Mouse (Mus musculus) embryo, embryonic 11 days (tissue): ENCODE measurements around the gene Hebp1.

Experiments
- DNase-seq: peaks from one replicate; pipeline ENCODE4 v3.0.0-alpha.2; 2015

The Hebp1 gene

DNA sequence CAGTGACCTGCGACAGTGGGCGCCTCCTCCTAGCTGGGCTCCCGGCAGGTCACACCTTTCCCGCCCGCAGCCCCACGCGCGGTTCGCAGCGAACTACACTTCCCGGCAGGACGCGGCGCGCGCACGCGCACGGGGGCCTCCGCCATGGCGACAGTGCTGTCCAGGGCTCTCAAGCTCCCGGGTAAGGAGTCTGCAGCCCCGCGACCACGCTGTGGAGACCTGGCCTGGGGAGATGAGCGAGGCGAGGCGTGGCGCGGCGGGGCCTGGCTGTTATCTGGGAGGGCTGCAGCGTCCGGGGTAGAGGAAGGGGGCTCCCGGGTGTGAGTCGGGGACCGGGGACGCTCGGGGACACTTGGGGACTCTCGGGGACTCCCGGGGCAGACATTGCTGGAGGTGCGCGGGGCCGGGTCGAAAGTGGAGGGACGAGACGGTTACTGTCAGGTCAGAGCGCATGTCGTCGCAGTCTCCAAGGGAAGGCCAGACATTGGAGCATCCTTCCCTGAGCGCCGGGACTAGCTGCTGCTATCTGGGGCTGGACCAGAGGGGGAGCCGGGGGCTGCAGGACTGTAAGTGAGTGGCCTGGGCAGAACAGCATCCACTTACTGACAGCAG, at the start of gene Hebp1, which contains the start of gene Fam234b:
TSS of gene Hebp1 (minus strand) at position 102 of the 612 bp plus-strand sequence.
TSS of gene Fam234b (plus strand) at position 57 of the 612 bp plus-strand sequence.
- DNase-seq, result peak; percentile 89

DNA sequence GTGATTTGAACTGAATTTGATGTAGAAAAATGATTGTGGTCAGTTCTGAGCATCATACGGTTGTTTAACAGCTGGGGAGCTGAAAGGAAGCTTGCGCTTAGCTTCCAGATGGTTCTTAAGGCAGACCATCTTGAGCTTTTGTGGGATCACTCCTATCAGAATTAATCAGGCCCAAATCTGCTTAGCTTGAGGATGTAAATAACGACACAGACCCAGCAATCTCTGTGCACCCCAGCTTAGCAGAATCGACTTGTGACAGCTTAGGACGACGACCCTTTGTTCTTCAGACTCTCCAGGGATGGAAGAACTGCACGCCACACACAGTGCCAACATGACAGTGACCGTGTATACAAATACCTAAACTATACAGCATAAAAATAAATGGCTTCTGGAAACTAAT, 47.8 kb upstream of the Hebp1 start:
- no peak for DNase-seq

DNA sequence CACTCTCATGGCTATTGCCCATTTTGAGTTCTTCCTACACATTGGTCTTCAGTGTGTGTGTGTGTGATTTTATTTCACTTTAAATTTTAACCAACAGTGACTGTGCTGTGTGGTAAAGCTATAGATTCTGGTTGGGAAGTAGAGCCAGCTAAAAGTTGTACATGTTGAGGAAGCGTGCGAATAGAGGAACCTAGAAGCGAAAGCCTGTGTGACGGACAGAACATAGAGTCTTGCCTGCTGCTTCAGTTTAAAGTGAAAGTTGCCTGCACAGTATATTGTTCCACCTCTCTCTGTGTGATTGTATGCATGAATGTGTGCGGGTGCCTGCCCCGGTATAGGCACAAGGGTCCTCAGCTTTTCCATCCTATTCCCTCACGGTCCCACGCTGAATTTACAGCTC, 42.5 kb upstream of the Hebp1 start:
- no peak for DNase-seq

GRCm38 (mm10) chr6:135238211-135238610, 40.4 kb upstream of the Hebp1 start:
- DNase-seq, result no peak

- no peak for DNase-seq
Measured at GRCm38 (mm10) chr6:135237326-135237725, 39.5 kb upstream of the Hebp1 start.

DNA sequence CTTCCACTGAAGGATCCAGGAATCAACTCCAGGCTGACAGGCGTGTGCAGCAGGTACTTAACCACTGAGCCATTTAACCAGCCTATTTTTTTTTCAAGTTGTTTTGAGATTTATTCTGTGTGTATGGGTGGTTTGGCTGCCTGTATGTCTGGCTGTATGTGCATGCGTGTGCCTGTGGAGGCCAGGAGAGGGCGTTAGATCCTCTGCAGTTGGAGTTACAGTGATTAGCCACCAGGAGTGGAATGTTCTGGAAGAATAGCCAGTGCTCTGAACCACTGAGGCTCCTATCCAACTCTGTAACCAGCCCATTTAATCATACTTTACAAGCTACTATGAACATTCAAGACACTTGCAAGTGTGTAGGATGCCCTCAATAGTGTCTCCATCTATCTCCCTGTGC, 38.8 kb upstream of the Hebp1 start:
- DNase-seq, result no peak

DNA sequence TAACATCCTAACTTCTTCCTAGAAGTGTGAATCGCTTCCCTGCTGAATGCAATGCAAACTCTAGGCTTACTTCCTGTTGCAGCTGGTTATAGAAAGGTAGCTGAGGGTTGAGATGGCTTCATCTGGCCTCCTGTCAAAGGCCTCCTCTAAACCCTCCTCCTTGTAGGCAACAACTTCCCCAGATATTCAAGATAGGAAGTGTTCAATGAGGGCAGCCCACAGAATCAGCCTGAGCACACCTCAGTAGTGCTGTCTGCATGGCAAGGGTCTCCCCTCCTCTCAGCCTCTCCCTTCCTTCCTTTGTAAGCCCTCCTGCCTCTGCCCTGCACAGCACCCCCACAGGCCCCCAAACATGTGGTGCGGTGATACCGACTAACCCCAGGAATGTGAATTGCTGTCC, 37.9 kb upstream of the Hebp1 start:
- no peak for DNase-seq

GRCm38 (mm10) chr6:135232443-135233182, 34.8 kb upstream of the Hebp1 start:
- DNase-seq, result no peak

GRCm38 (mm10) chr6:135230586-135230985, 32.8 kb upstream of the Hebp1 start:
- DNase-seq, result no peak

GRCm38 (mm10) chr6:135228465-135228941, 30.7 kb upstream of the Hebp1 start:
- DNase-seq, result no peak

DNA sequence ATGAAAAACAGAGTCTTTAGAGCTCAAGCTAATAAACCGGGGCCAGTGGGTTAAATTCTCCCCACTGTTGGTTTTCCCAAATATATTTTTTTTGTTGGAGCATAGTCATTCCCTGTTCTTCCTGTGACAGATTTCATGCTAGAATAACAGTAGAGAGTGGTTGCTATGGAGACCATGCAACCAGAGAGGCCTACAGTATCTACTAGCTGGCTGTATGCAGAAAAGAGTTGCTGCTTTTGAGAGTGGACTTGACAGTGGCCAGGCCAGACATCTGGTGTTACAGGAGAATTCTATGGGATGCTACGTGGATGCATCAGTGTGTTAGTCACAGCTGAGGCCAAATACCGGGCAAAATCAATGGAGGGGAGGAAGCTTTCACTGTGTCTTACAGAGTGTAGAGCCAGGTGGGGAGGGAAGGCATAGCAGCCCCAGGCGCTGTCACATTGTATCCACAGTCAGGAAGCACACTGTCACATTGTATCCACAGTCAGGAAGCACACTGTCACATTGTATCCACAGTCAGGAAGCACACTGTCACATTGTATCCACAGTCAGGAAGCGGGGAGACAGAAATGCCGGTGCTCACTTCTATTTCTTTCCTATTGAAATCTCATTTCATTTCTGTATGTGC, 26.1 kb upstream of the Hebp1 start:
- peak; percentile 40 for DNase-seq

DNA sequence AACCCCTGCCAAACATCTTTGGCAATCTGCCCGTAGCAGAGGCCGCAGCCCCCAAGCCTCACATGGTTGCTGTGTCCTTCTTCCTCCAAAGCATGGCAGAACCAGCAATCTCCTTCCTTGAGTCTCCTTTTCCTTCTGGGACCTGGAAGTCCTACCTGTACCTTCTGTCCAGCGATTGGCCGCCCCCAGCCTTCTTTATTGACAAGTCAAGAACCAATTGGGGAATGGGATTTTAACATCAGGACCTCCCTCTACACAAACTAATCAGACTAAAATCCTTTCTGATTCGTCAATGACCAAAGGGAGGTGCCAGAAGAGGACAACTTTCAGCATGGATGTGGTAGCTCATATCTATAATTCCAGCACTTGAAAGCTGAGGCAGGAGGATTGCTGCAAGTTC, 22.1 kb upstream of the Hebp1 start:
- no peak for DNase-seq

DNA sequence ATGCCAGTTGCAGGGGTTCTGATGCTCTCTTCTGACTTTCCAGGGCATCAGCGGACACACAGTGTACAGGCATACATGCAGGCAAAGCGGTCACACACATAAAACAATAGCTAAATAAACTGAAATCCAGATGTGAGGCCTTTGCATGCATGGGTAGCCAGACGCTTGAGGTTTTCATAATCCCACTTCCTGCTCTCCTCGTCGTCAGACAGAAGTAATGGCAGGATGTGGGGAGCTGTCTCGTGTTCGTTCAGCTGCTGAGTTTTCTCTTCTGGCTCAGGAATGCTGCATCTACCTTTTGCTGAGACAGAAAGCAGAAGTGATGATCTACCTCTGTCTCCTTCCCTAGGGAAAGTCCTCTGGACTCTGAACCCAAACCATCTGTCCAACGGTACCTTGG, 20.5 kb upstream of the Hebp1 start:
- no peak for DNase-seq

GRCm38 (mm10) chr6:135212666-135213065, 14.8 kb upstream of the Hebp1 start:
- no peak for DNase-seq

- no peak for DNase-seq
Measured at GRCm38 (mm10) chr6:135211169-135211568, 13.3 kb upstream of the Hebp1 start.

- no peak for DNase-seq
Measured at GRCm38 (mm10) chr6:135206909-135207308, 9.1 kb upstream of the Hebp1 start.

DNA sequence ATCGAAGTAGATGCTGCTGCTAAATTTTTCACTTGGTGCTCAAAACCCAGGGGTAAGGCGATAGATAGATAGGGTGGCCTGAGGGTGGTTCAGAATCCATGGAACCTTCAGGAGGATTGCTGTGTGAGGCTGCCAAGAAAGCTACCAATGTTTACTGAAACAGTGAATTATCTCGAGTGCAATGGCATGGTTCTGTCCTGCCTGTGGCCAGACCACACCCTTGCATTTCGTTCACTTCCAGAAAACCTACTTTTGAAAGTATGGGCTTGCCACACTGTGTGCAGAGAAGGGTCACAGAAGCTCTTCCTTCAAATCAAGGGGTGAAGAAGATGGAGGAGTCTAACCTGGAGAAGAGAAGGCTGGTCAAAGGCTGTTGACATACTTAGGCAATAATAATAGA, 8.0 kb upstream of the Hebp1 start:
- DNase-seq, result no peak

- DNase-seq, result no peak
Measured at GRCm38 (mm10) chr6:135204869-135205268, 7.0 kb upstream of the Hebp1 start.

DNA sequence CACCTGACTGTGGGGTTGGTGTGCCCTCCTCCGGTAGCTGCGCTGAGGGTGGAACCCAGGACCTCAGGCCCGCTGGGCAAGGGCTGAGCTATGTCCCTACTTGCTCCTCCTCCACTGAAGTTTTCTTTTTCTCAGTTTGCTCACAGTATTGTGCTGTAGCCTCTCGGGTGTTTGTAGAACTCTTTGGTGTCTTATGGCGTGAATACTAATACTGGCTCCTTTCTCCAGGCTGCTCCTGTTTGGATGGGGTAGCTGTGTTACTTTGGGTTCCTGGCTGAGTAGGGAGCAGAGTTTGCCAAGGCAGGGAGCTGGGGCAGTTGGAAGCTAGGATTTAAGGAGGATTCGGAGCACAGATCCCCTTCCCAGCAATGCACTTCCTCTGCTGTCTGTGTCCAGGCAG, 5.9 kb upstream of the Hebp1 start:
- DNase-seq, result no peak

DNA sequence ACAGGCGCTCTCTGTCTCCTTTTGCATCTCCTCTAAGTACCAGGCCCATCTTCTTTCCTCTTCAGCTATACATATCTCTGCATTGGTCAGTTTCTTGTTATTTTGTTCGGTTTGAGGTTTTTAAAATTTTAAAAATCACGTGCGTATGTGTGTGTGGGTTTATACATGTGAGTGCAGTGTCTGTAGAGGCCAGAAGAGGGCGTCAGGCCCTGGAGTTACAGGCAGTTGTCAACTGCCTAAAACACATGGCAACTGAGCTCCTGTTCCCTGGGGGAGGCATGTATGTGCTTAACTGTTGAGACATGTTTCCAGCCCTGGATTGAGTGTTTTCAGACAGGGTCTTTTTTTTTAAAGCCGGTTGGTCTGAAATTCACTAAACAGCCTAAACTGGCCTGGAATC, 4.8 kb upstream of the Hebp1 start:
- no peak for DNase-seq

GRCm38 (mm10) chr6:135200122-135200957, 2.5 kb upstream of the Hebp1 start:
- no peak for DNase-seq

DNA sequence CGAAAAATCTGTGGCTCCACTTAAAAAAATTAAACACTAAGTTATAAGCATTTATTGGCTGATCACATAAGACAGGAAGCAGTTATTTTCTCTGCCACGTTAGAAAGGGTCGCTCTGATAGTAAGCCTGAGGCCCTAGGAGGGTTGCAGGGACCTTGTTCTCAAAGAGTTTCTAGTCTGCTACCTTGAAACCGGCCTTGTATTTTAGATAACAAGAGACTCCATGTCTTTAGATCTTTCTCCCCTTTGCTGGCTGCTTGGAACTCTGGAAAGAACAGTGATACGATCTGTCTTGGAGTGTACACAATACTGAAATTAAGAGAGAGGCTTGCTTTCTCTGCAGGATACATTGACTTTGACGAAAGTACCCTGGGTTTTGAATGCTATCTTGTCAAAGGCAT, 904 bp upstream of the Hebp1 start:
- DNase-seq, result no peak

DNA sequence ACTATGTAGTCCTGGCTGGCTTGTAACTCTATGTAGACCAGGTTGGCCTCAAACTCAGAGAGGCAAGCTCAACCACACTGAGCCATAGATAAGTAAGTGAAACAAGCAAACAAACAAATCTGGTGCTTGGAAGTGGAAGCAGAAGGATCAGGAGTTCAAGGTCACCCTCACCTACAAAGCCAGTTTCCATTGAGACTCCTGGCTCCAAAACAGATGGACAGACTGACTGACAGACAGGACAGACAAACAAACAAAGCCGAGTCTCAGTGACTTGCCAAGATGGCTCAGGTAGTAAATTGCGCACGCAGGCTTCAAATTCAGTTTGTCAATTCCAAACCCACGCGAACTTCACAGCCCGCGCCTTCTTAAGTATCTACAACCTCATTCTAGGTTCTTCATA, 376 bp downstream of the Hebp1 start:
- no peak for DNase-seq
